Mouse (Mus musculus): Measurements from ENCODE around the gene Calca. TPM values are rescaled to one million over a fixed set of nuclear protein-coding genes. Genes with fewer than 3 reads are reported as not detected.
A peak's percentile ranks its signal among the peaks of the same experiment; 100 is the strongest.

Gene Calca
- 0.37 TPM in 2 replicates for polyA plus RNA-seq (2014; fragmentation: Nextera tagmentation; extraction: Ambion mirVana)

GRCm38 (mm10) chr7:114636102-114636501 is at the start of gene Calca:
Gene Calca (minus strand): TSS chr7:114636357.
- H3K27ac ChIP-seq (replicated peaks; ENCODE audit: low read depth, low read length): no peak within 1 kb of the TSS
- H3K9ac ChIP-seq (ENCODE audit: low read length): no peak within 1 kb of the TSS
- peak; percentile 59 for DNase-seq (ENCODE audit: low spot score)
- no peaks in the 10 kb centered on the region for H3K4me1 ChIP-seq (ENCODE audit: control insufficient read depth, insufficient read depth, low read length)
- H3K4me3 ChIP-seq (ENCODE audit: low read depth, low read length): peak within 1 kb of the TSS; percentile 28
- 0% methylated on average over 12 of the region's 12 CpGs for WGBS
- peaks cover 22% of the 10 kb centered on the region for H3K27me3 ChIP-seq (ENCODE audit: control insufficient read depth, insufficient read depth, low read length)
- H3K36me3 ChIP-seq (ENCODE audit: control insufficient read depth, insufficient read depth, low read length): no peaks in the 10 kb centered on the region
- peak within 1 kb of the TSS; percentile 70 for H3K4me2 ChIP-seq (ENCODE audit: low read depth, severe bottlenecking)
- no peak; the same call in 1 of the 2 replicates for ATAC-seq (ENCODE audit: insufficient number of reproducible peaks, low FRiP score, low TSS enrichment, low read depth)
- H3K9me3 ChIP-seq (ENCODE audit: control insufficient read depth, low read length): no peaks in the 10 kb centered on the region

GRCm38 (mm10) chr7:114672697-114673096 is 36.5 kb upstream of the Calca start:
- DNase-seq (ENCODE audit: low spot score): no peak
- Histone ChIP-seq H3K9me3 (ENCODE audit: control insufficient read depth, low read length) (no peaks in the 10 kb centered on the region), H3K4me1 (ENCODE audit: control insufficient read depth, insufficient read depth, low read length) (no peaks in the 10 kb centered on the region), H3K36me3 (ENCODE audit: control insufficient read depth, insufficient read depth, low read length) (no peaks in the 10 kb centered on the region), H3K4me3 (ENCODE audit: low read depth, low read length) (no peak overlapping the region), H3K27me3 (ENCODE audit: control insufficient read depth, insufficient read depth, low read length) (no peaks in the 10 kb centered on the region), H3K9ac (ENCODE audit: low read length) (no peak overlapping the region), H3K4me2 (ENCODE audit: low read depth, severe bottlenecking) (no peak overlapping the region), H3K27ac (replicated peaks; ENCODE audit: low read depth, low read length) (no peak overlapping the region)
- ATAC-seq (ENCODE audit: insufficient number of reproducible peaks, low FRiP score, low TSS enrichment, low read depth): no peak
- WGBS: 32% methylated on average over 2 of the region's 2 CpGs

GRCm38 (mm10) chr7:114671405-114671804 is 35.2 kb upstream of the Calca start:
- Histone ChIP-seq H3K9ac (ENCODE audit: low read length) (no peak overlapping the region), H3K4me1 (ENCODE audit: control insufficient read depth, insufficient read depth, low read length) (no peaks in the 10 kb centered on the region), H3K27me3 (ENCODE audit: control insufficient read depth, insufficient read depth, low read length) (no peaks in the 10 kb centered on the region), H3K27ac (replicated peaks; ENCODE audit: low read depth, low read length) (no peak overlapping the region), H3K4me3 (ENCODE audit: low read depth, low read length) (no peak overlapping the region), H3K9me3 (ENCODE audit: control insufficient read depth, low read length) (no peaks in the 10 kb centered on the region), H3K36me3 (ENCODE audit: control insufficient read depth, insufficient read depth, low read length) (no peaks in the 10 kb centered on the region), H3K4me2 (ENCODE audit: low read depth, severe bottlenecking) (no peak overlapping the region)
- WGBS: 76% methylated on average over 1 of the region's 1 CpGs
- ATAC-seq (ENCODE audit: insufficient number of reproducible peaks, low FRiP score, low TSS enrichment, low read depth) (no peak), DNase-seq (ENCODE audit: low spot score) (no peak)

- no peak overlapping the region for H3K4me3 ChIP-seq (ENCODE audit: low read depth, low read length)
- no peak for ATAC-seq (ENCODE audit: insufficient number of reproducible peaks, low FRiP score, low TSS enrichment, low read depth)
- no peak for DNase-seq (ENCODE audit: low spot score)
These were observed 13.6 kb upstream of the Calca start for GRCm38 (mm10) chr7:114649730-114650129.

GRCm38 (mm10) chr7:114648791-114649190 is 12.6 kb upstream of the Calca start:
- DNase-seq (ENCODE audit: low spot score): no peak
- Histone ChIP-seq H3K4me1 (ENCODE audit: control insufficient read depth, insufficient read depth, low read length) (no peaks in the 10 kb centered on the region), H3K9me3 (ENCODE audit: control insufficient read depth, low read length) (no peaks in the 10 kb centered on the region), H3K36me3 (ENCODE audit: control insufficient read depth, insufficient read depth, low read length) (no peaks in the 10 kb centered on the region), H3K4me3 (ENCODE audit: low read depth, low read length) (no peak overlapping the region), H3K9ac (ENCODE audit: low read length) (no peak overlapping the region), H3K4me2 (ENCODE audit: low read depth, severe bottlenecking) (no peak overlapping the region), H3K27me3 (ENCODE audit: control insufficient read depth, insufficient read depth, low read length) (no peaks in the 10 kb centered on the region), H3K27ac (replicated peaks; ENCODE audit: low read depth, low read length) (no peak overlapping the region)
- WGBS: 56% methylated on average over 3 of the region's 3 CpGs
- ATAC-seq (ENCODE audit: insufficient number of reproducible peaks, low FRiP score, low TSS enrichment, low read depth): no peak

More at GRCm38 (mm10) chr7:114649730-114650129, 13.6 kb upstream of the Calca start:
- no peaks in the 10 kb centered on the region for H3K9me3 ChIP-seq (ENCODE audit: control insufficient read depth, low read length)
- no peaks in the 10 kb centered on the region for H3K27me3 ChIP-seq (ENCODE audit: control insufficient read depth, insufficient read depth, low read length)
- no peak overlapping the region for H3K4me2 ChIP-seq (ENCODE audit: low read depth, severe bottlenecking)
- no peaks in the 10 kb centered on the region for H3K4me1 ChIP-seq (ENCODE audit: control insufficient read depth, insufficient read depth, low read length)
- H3K36me3 ChIP-seq (ENCODE audit: control insufficient read depth, insufficient read depth, low read length): no peaks in the 10 kb centered on the region
- H3K9ac ChIP-seq (ENCODE audit: low read length): no peak overlapping the region
- H3K27ac ChIP-seq (replicated peaks; ENCODE audit: low read depth, low read length): no peak overlapping the region
- 51% methylated on average over 3 of the region's 3 CpGs for WGBS

- H3K36me3 ChIP-seq (ENCODE audit: control insufficient read depth, insufficient read depth, low read length): no peaks in the 10 kb centered on the region
- H3K4me1 ChIP-seq (ENCODE audit: control insufficient read depth, insufficient read depth, low read length): no peaks in the 10 kb centered on the region
- peaks cover 22% of the 10 kb centered on the region for H3K27me3 ChIP-seq (ENCODE audit: control insufficient read depth, insufficient read depth, low read length)
- H3K27ac ChIP-seq (replicated peaks; ENCODE audit: low read depth, low read length): no peak overlapping the region
- H3K4me2 ChIP-seq (ENCODE audit: low read depth, severe bottlenecking): peak overlapping the region; percentile 70
- DNase-seq (ENCODE audit: low spot score) (peak; percentile 57), ATAC-seq (ENCODE audit: insufficient number of reproducible peaks, low FRiP score, low TSS enrichment, low read depth) (peak; percentile 51; the same call in 1 of the 2 replicates)
- peak overlapping the region; percentile 28 for H3K4me3 ChIP-seq (ENCODE audit: low read depth, low read length)
- H3K9me3 ChIP-seq (ENCODE audit: control insufficient read depth, low read length): no peaks in the 10 kb centered on the region
- WGBS: under 1% methylated on average over 20 of the region's 20 CpGs
- H3K9ac ChIP-seq (ENCODE audit: low read length): no peak overlapping the region
These were observed 522 bp downstream of the Calca start for GRCm38 (mm10) chr7:114635569-114636101.

GRCm38 (mm10) chr7:114634386-114634785 is 1.8 kb downstream of the Calca start:
- Histone ChIP-seq H3K4me3 (ENCODE audit: low read depth, low read length) (no peak overlapping the region), H3K4me2 (ENCODE audit: low read depth, severe bottlenecking) (no peak overlapping the region), H3K27me3 (ENCODE audit: control insufficient read depth, insufficient read depth, low read length) (peaks cover 22% of the 10 kb centered on the region), H3K9me3 (ENCODE audit: control insufficient read depth, low read length) (no peaks in the 10 kb centered on the region), H3K4me1 (ENCODE audit: control insufficient read depth, insufficient read depth, low read length) (no peaks in the 10 kb centered on the region), H3K27ac (replicated peaks; ENCODE audit: low read depth, low read length) (no peak overlapping the region), H3K9ac (ENCODE audit: low read length) (no peak overlapping the region), H3K36me3 (ENCODE audit: control insufficient read depth, insufficient read depth, low read length) (no peaks in the 10 kb centered on the region)
- DNase-seq (ENCODE audit: low spot score) (no peak), ATAC-seq (ENCODE audit: insufficient number of reproducible peaks, low FRiP score, low TSS enrichment, low read depth) (no peak)
- WGBS: 81% methylated on average over 7 of the region's 7 CpGs

GRCm38 (mm10) chr7:114625966-114626365 is 10.2 kb downstream of the Calca start:
- H3K9me3 ChIP-seq (ENCODE audit: control insufficient read depth, low read length): no peaks in the 10 kb centered on the region
- 97% methylated on average over 3 of the region's 3 CpGs for WGBS
- H3K9ac ChIP-seq (ENCODE audit: low read length): no peak overlapping the region
- no peak overlapping the region for H3K4me3 ChIP-seq (ENCODE audit: low read depth, low read length)
- ATAC-seq (ENCODE audit: insufficient number of reproducible peaks, low FRiP score, low TSS enrichment, low read depth): no peak
- no peak for DNase-seq (ENCODE audit: low spot score)
- H3K4me1 ChIP-seq (ENCODE audit: control insufficient read depth, insufficient read depth, low read length): no peaks in the 10 kb centered on the region
- no peak overlapping the region for H3K27ac ChIP-seq (replicated peaks; ENCODE audit: low read depth, low read length)
- H3K27me3 ChIP-seq (ENCODE audit: control insufficient read depth, insufficient read depth, low read length): no peaks in the 10 kb centered on the region
- H3K4me2 ChIP-seq (ENCODE audit: low read depth, severe bottlenecking): no peak overlapping the region
- H3K36me3 ChIP-seq (ENCODE audit: control insufficient read depth, insufficient read depth, low read length): no peaks in the 10 kb centered on the region

- no peaks in the 10 kb centered on the region for H3K36me3 ChIP-seq (ENCODE audit: control insufficient read depth, insufficient read depth, low read length)
- H3K4me3 ChIP-seq (ENCODE audit: low read depth, low read length): no peak overlapping the region
- WGBS: 94% methylated on average over 6 of the region's 6 CpGs
- no peak overlapping the region for H3K27ac ChIP-seq (replicated peaks; ENCODE audit: low read depth, low read length)
- H3K9me3 ChIP-seq (ENCODE audit: control insufficient read depth, low read length): no peaks in the 10 kb centered on the region
- H3K27me3 ChIP-seq (ENCODE audit: control insufficient read depth, insufficient read depth, low read length): no peaks in the 10 kb centered on the region
- no peak for DNase-seq (ENCODE audit: low spot score)
- no peak overlapping the region for H3K4me2 ChIP-seq (ENCODE audit: low read depth, severe bottlenecking)
- no peak overlapping the region for H3K9ac ChIP-seq (ENCODE audit: low read length)
- ATAC-seq (ENCODE audit: insufficient number of reproducible peaks, low FRiP score, low TSS enrichment, low read depth): no peak
- H3K4me1 ChIP-seq (ENCODE audit: control insufficient read depth, insufficient read depth, low read length): no peaks in the 10 kb centered on the region
These were observed 19.4 kb downstream of the Calca start for GRCm38 (mm10) chr7:114616759-114617158.

Measured in limb, embryonic 11.5 days (tissue).